Mouse (Mus musculus) MEL (cell line): ENCODE measurements around the gene Metap2.

Experiments
- CHD2 ChIP-seq: IDR thresholded peaks from 2 replicates; pipeline ENCODE4 v1.6.1; 2011; ENCODE audit warnings: low read length, improper control_type of control experiment
- CTCF ChIP-seq, 3 experiments: IDR thresholded peaks in 2 of 3; conservative IDR thresholded peaks in 1 of 3; 2 replicates each; pipeline ENCODE4 v1.5.1; 2011 to 2012; ENCODE audit warnings: low read length in 3 of 3, low read depth in 2 of 3, mild to moderate bottlenecking in 2 of 3, improper control_type of control experiment in 1 of 3, inconsistent platforms in 1 of 3, mixed read lengths in 1 of 3, moderate library complexity in 1 of 3; ENCODE audit not compliant: control insufficient read depth in 1 of 3, insufficient read depth in 1 of 3, poor library complexity in 1 of 3, severe bottlenecking in 1 of 3
- E2F4 ChIP-seq: IDR thresholded peaks from 2 replicates; pipeline ENCODE4 v1.6.1; 2011; ENCODE audit warnings: low read depth, low read length, improper control_type of control experiment, borderline replicate concordance
- HCFC1 ChIP-seq: IDR thresholded peaks from 2 replicates; pipeline ENCODE4 v1.6.1; 2012; ENCODE audit warnings: low read depth, mild to moderate bottlenecking, inconsistent platforms, low read length, improper control_type of control experiment, moderate library complexity
- POLR2A ChIP-seq, 2 experiments: IDR thresholded peaks; 2 replicates each; pipeline ENCODE4 v1.6.1; 2011 to 2012; ENCODE audit warnings: low read length in 2 of 2, mild to moderate bottlenecking in 2 of 2, control low read depth in 1 of 2, improper control_type of control experiment in 1 of 2, low read depth in 1 of 2, moderate library complexity in 1 of 2; ENCODE audit not compliant: control insufficient read depth in 1 of 2, insufficient read depth in 1 of 2, poor library complexity in 1 of 2
- USF1 ChIP-seq: IDR thresholded peaks from 2 replicates; pipeline ENCODE4 v1.6.1; 2014; ENCODE audit warnings: low read depth, mild to moderate bottlenecking, inconsistent platforms, low read length, improper control_type of control experiment, moderate library complexity
- USF2 ChIP-seq, 2 experiments: IDR thresholded peaks; 2 replicates each; pipeline ENCODE4 v1.6.1; 2011 to 2012; ENCODE audit warnings: improper control_type of control experiment in 2 of 2, low read length in 2 of 2, borderline replicate concordance in 1 of 2, inconsistent platforms in 1 of 2, low read depth in 1 of 2, mild to moderate bottlenecking in 1 of 2; ENCODE audit not compliant: insufficient read depth in 1 of 2

GRCm38 (mm10) chr10:93908540-93908939, 11.6 kb upstream of the Metap2 start:
- TF ChIP-seq POLR2A (IDR thresholded peaks at IDR 0.05; ENCODE audit: control insufficient read depth in 1 of 2, insufficient read depth in 1 of 2, low read depth in 1 of 2, low read length in 2 of 2, poor library complexity in 1 of 2) (no peak), CTCF (IDR thresholded peaks at IDR 0.05 in 2 of 3, conservative IDR thresholded peaks at IDR 0.05 in 1 of 3; ENCODE audit: control insufficient read depth in 1 of 3, insufficient read depth in 1 of 3, low read depth in 2 of 3, low read length in 3 of 3, poor library complexity in 1 of 3, severe bottlenecking in 1 of 3) (no peak), E2F4 (no peak), USF1 (no peak), USF2 (IDR thresholded peaks at IDR 0.05; ENCODE audit: borderline replicate concordance in 1 of 2, insufficient read depth in 1 of 2, low read depth in 1 of 2, low read length in 2 of 2) (no peak), CHD2 (no peak), HCFC1 (no peak)
